Mouse (Mus musculus) left cerebral cortex, postnatal 25 days (tissue): ENCODE measurements at regions not wholly inside any gene's neighbourhood (a gene's known extent, or its start where the extent isn't known, plus 50 kb on each side); places are given as distances from the start of the nearest gene placed in this dataset.

Experiments used
- DNase-seq, 2 experiments: peaks; one replicate each; pipeline ENCODE4 v3.0.0; 2022; ENCODE audit warnings: low spot score in 2 of 2, mixed read lengths in 1 of 2
- intact Hi-C: fragments of 180-260 bp; cut with DNase I; formaldehyde crosslinking; loops from one replicate; pipeline ENCODE4 v1.15.1; 2025

GRCm38 (mm10) chr8:30797341-30797740 lies 2631.2 kb upstream of the 5930422O12Rik start:
- DNase-seq, result no peak
- intact Hi-C loops, result no loop called here

GRCm38 (mm10) chr8:30817028-30817427 lies 2611.5 kb upstream of the 5930422O12Rik start:
- intact Hi-C loops, result no loop called here
- no peak for DNase-seq

GRCm38 (mm10) chr8:30822835-30823587 lies 2605.5 kb upstream of the 5930422O12Rik start:
- DNase-seq, result no peak
- intact Hi-C loops, result no loop called here

- intact Hi-C loops, result no loop called here
- DNase-seq, result no peak
Measured at GRCm38 (mm10) chr8:30823588-30823938, 2604.9 kb upstream of the 5930422O12Rik start.

GRCm38 (mm10) chr8:30826021-30826420 lies 2602.5 kb upstream of the 5930422O12Rik start:
- intact Hi-C loops, result no loop called here
- no peak for DNase-seq

GRCm38 (mm10) chr8:30838056-30838455 lies 2590.5 kb upstream of the 5930422O12Rik start:
- DNase-seq, result peak; percentile 6 to 24
- intact Hi-C loops, result no loop called here

GRCm38 (mm10) chr8:30840064-30840463 lies 2588.4 kb upstream of the 5930422O12Rik start:
- intact Hi-C loops, result loop anchor here (1.0 kb wide), 2 partner anchors 83 to 193 kb away; no protein-coding TSS in a partner anchor
- peak; percentile 55 to 71 for DNase-seq

- peak; percentile 6 to 29 for DNase-seq
- intact Hi-C loops, result no loop called here
Measured at GRCm38 (mm10) chr8:30863017-30863416, 2565.5 kb upstream of the 5930422O12Rik start.

- DNase-seq, result no peak
- intact Hi-C loops, result loop anchor here (10.0 kb wide), 1 partner anchor 51 kb away; no protein-coding TSS in a partner anchor
Measured at GRCm38 (mm10) chr8:30906044-30906695, 2522.3 kb upstream of the 5930422O12Rik start.

GRCm38 (mm10) chr8:30913664-30914063 lies 2514.8 kb upstream of the 5930422O12Rik start:
- no peak for DNase-seq
- intact Hi-C loops, result no loop called here

GRCm38 (mm10) chr8:30915127-30915526 lies 2513.4 kb upstream of the 5930422O12Rik start:
- intact Hi-C loops, result no loop called here
- no peak for DNase-seq

GRCm38 (mm10) chr8:30915601-30916171 lies 2512.8 kb upstream of the 5930422O12Rik start:
- peak; percentile 54 to 57 for DNase-seq
- intact Hi-C loops, result no loop called here

- DNase-seq, result peak; percentile 30 to 34
- intact Hi-C loops, result no loop called here
Measured at GRCm38 (mm10) chr8:30916184-30916751, 2512.2 kb upstream of the 5930422O12Rik start.

- DNase-seq, result no peak
- intact Hi-C loops, result no loop called here
Measured at GRCm38 (mm10) chr8:30921451-30921850, 2507.1 kb upstream of the 5930422O12Rik start.

- intact Hi-C loops, result loop anchor here (1.0 to 2.0 kb wide), 2 partner anchors 83 to 107 kb away; no protein-coding TSS in a partner anchor
- DNase-seq, result peak; percentile 82 to 86
Measured at GRCm38 (mm10) chr8:30923301-30924159, 2505.0 kb upstream of the 5930422O12Rik start.

- DNase-seq, result no peak
- intact Hi-C loops, result no loop called here
Measured at GRCm38 (mm10) chr8:30924160-30924534, 2504.4 kb upstream of the 5930422O12Rik start.

GRCm38 (mm10) chr8:30924656-30925055 lies 2503.9 kb upstream of the 5930422O12Rik start:
- no peak for DNase-seq
- intact Hi-C loops, result no loop called here

- no peak for DNase-seq
- intact Hi-C loops, result no loop called here
Measured at GRCm38 (mm10) chr8:30937449-30938075, 2490.9 kb upstream of the 5930422O12Rik start.

- DNase-seq, result no peak
- intact Hi-C loops, result no loop called here
Measured at GRCm38 (mm10) chr8:30940901-30941300, 2487.6 kb upstream of the 5930422O12Rik start.
